Mouse (Mus musculus): Measurements from ENCODE around the gene Tctex1d2. TPM values are rescaled to one million over a fixed set of nuclear protein-coding genes. Genes with fewer than 3 reads are reported as not detected.

Tctex1d2 gene
- polyA plus RNA-seq (2014; fragmentation: Illumina TruSeq; extraction: RNeasy Lipid Tissue Mini Kit (QIAGEN cat#74804); ENCODE audit: low read depth, low replicate concordance), result 3.4 TPM

GRCm38 (mm10) chr16:32419517-32420483, at the start of gene Tctex1d2:
TSS of gene Tctex1d2 (plus strand) at chr16:32419702.

DNA sequence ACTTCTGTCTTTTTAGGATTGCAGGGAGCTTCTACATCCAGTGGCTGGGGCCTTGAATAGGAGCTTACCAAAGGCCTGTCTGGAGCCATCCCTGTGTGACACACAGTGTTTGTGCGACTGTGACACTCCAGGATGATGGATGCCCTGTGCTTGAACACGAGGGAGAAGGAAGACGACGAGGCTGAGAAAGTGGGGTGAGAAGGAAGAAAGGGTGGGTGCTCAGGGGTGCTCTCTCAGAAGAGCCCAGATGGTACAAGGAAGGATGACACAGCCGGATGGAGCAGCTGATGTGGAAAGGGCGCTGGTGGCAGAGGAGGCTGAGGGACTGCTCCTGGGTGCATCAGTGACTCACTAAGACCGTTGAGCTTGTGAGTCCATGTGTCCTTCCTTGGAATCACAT, 19.2 kb upstream of the Tctex1d2 start, which contains the start of gene Tm4sf19:
Tm4sf19 (plus strand) TSS at position 240 of the 400 bp plus-strand sequence.

DNA sequence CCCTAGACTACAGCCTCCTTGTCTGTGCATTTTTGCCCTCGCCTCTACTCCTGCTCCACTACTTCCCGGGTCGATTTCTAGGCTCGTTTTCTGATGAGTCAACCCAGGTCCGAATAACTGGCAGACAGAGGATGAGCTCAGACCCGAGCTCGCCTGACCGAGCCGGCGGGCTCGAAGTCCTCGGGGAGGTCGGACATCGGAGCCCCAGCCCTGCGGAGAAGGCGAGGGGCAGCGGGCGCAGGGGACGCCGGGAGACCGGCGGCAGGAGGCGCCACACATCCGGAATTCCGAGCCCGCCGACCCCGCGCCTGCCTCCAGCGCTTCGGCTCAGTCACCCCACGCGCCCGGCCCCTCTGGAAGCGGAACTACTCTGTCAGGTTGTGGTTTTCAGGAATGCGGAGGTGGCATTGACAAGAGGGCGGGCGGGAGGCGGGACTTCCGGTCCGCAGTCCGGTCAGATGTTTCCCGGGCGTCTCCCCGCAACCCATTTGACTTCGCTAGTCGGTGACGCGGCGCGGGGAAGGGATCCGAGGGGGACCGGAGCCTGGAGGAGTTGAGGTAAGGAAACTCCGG, 11.1 kb downstream of the Tctex1d2 start, which contains the start of gene Pcyt1a:
Pcyt1a (plus strand) TSS at position 448 of the 573 bp plus-strand sequence.

Other genes with a start within 250 kb of the Tctex1d2 start
- gene Bex6, start 239.9 kb upstream of the Tctex1d2 start, polyA plus RNA-seq (2014; fragmentation: Illumina TruSeq; extraction: RNeasy Lipid Tissue Mini Kit (QIAGEN cat#74804); ENCODE audit: low read depth, low replicate concordance), result not detected
- gene Fbxo45, start 172.5 kb upstream of the Tctex1d2 start, polyA plus RNA-seq (2014; fragmentation: Illumina TruSeq; extraction: RNeasy Lipid Tissue Mini Kit (QIAGEN cat#74804); ENCODE audit: low read depth, low replicate concordance), result 8.7 TPM
- gene Wdr53, start 172.5 kb upstream of the Tctex1d2 start, polyA plus RNA-seq (2014; fragmentation: Illumina TruSeq; extraction: RNeasy Lipid Tissue Mini Kit (QIAGEN cat#74804); ENCODE audit: low read depth, low replicate concordance), result 8.7 TPM
- not detected for gene Smco1, start 148.2 kb upstream of the Tctex1d2 start, polyA plus RNA-seq (2014; fragmentation: Illumina TruSeq; extraction: RNeasy Lipid Tissue Mini Kit (QIAGEN cat#74804); ENCODE audit: low read depth, low replicate concordance)
- 13.2 TPM for gene Rnf168, start 142.2 kb upstream of the Tctex1d2 start, polyA plus RNA-seq (2014; fragmentation: Illumina TruSeq; extraction: RNeasy Lipid Tissue Mini Kit (QIAGEN cat#74804); ENCODE audit: low read depth, low replicate concordance)
- gene Ubxn7, start 87.4 kb upstream of the Tctex1d2 start, polyA plus RNA-seq (2014; fragmentation: Illumina TruSeq; extraction: RNeasy Lipid Tissue Mini Kit (QIAGEN cat#74804); ENCODE audit: low read depth, low replicate concordance), result 14.3 TPM
- not detected for gene Tm4sf19, start 19.2 kb upstream of the Tctex1d2 start, polyA plus RNA-seq (2014; fragmentation: Illumina TruSeq; extraction: RNeasy Lipid Tissue Mini Kit (QIAGEN cat#74804); ENCODE audit: low read depth, low replicate concordance)
- 37.4 TPM for gene Pcyt1a, start 11.2 kb downstream of the Tctex1d2 start, polyA plus RNA-seq (2014; fragmentation: Illumina TruSeq; extraction: RNeasy Lipid Tissue Mini Kit (QIAGEN cat#74804); ENCODE audit: low read depth, low replicate concordance)
- gene Slc51a, start 68.2 kb downstream of the Tctex1d2 start, polyA plus RNA-seq (2014; fragmentation: Illumina TruSeq; extraction: RNeasy Lipid Tissue Mini Kit (QIAGEN cat#74804); ENCODE audit: low read depth, low replicate concordance), result not detected
- not detected for gene Zdhhc19, start 76.6 kb downstream of the Tctex1d2 start, polyA plus RNA-seq (2014; fragmentation: Illumina TruSeq; extraction: RNeasy Lipid Tissue Mini Kit (QIAGEN cat#74804); ENCODE audit: low read depth, low replicate concordance)
- 27.4 TPM for gene Tfrc, start 189.2 kb downstream of the Tctex1d2 start, polyA plus RNA-seq (2014; fragmentation: Illumina TruSeq; extraction: RNeasy Lipid Tissue Mini Kit (QIAGEN cat#74804); ENCODE audit: low read depth, low replicate concordance)
- gene Tnk2, start 224.2 kb downstream of the Tctex1d2 start, polyA plus RNA-seq (2014; fragmentation: Illumina TruSeq; extraction: RNeasy Lipid Tissue Mini Kit (QIAGEN cat#74804); ENCODE audit: low read depth, low replicate concordance), result 1.2 TPM

Data from liver, adult 10 weeks (tissue).